Mouse (Mus musculus): ENCODE results near the gene Sf3b2.

DNA sequence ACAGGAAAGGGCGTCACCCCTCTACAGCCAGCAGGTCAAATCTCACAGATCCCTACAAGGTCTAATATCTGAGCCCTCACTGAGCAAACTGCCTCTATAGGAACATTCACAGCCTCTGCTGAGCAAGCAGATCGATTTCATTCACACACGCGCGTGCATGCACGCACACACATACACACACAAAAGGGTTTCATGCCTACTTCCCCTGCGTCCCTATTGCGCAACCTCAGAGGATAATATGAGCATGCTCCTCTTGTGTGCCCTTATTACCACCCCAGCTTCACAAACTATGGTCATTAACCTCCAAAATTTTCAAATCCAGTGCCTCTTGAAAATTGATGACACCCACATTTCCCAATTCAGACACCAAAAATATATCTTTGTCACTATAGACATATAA lies 17.9 kb upstream of the Sf3b2 start:
- TF ChIP-seq CTCF (IDR thresholded peaks at IDR 0.05; ENCODE audit: extremely low read depth, insufficient read depth, low read length) (no peak), POLR2A (IDR thresholded peaks at IDR 0.05; ENCODE audit: extremely low read depth, insufficient read depth, low read length) (no peak)
